In genomic region chr4:142082703-142083102, GRCm38 (mm10) we compare ENCODE assay signal across 13 mouse cellular contexts. TPM values are rescaled to one million over a fixed set of nuclear protein-coding genes. Genes with fewer than 3 reads are reported as not detected.
DNase-seq lines count a peak whose midpoint lies in the region; ATAC-seq and TF ChIP-seq lines count a peak whose summit lies in the region.
"Had no signal": no experiment of that assay in that cellular context is flagged by ENCODE, and none has a peak within 500 bp of the region (broad histone marks: within the 10 kb centered on the region; RNA-seq: fewer than 3 reads in every experiment).

No protein-coding gene starts in this region.

- TF ChIP-seq CTCF in gastrocnemius, adult 2 months (IDR thresholded peaks at IDR 0.05): no peak
- no peak for TF ChIP-seq CTCF in ES-Bruce4 (IDR thresholded peaks at IDR 0.05; ENCODE audit: low read depth, low read length)

- H3K27me3 ChIP-seq in kidney, embryonic 15.5 days: peaks cover 19% of the 10 kb centered on the region
- H3K27me3 ChIP-seq in ES-Bruce4 (ENCODE audit: control insufficient read depth, insufficient read depth, low read length, poor library complexity, severe bottlenecking): no peaks in the 10 kb centered on the region
- peaks cover 78% of the 10 kb centered on the region for H3K27me3 ChIP-seq in liver, embryonic 12.5 days (replicated peaks)

- peak overlapping the region; percentile 80 for H3K4me3 ChIP-seq in gastrocnemius, adult 2 months
- no peak overlapping the region for H3K4me3 ChIP-seq in kidney, embryonic 15.5 days (replicated peaks)
- no peak overlapping the region for H3K4me3 ChIP-seq in ES-Bruce4 (ENCODE audit: low read depth, low read length)
- H3K4me3 ChIP-seq in liver, embryonic 12.5 days: peak overlapping the region; percentile 57; the same call in 1 of the 2 replicates
- H3K4me3 ChIP-seq: myocyte had no signal

- no peaks in the 10 kb centered on the region for H3K9me3 ChIP-seq in kidney, embryonic 15.5 days (replicated peaks)
- H3K9me3 ChIP-seq in ES-Bruce4 (replicated peaks; ENCODE audit: control insufficient read depth, insufficient read depth, low read length, poor library complexity, severe bottlenecking): no peaks in the 10 kb centered on the region
- H3K9me3 ChIP-seq in liver, embryonic 12.5 days (replicated peaks): no peaks in the 10 kb centered on the region

- ATAC-seq in kidney, embryonic 15.5 days (replicated peaks; ENCODE audit: low FRiP score): no peak
- no peak for ATAC-seq in liver, embryonic 12.5 days
- no peak for ATAC-seq in frontal cortex, adult (ENCODE audit: low TSS enrichment)
- ATAC-seq: inflammation-experienced regulatory T-cells, adult 6 months had no signal

- DNase-seq in gastrocnemius, adult 2 months: no peak
- no peak for DNase-seq in gastrocnemius, postnatal 36 days
- DNase-seq in kidney, adult 8-10 months: no peak
- DNase-seq in thymus, postnatal 25 days: no peak
- DNase-seq: adrenal gland, postnatal 25 days; cerebellum, postnatal 10 days; retina, postnatal 1 day had no signal

- TF ChIP-seq EP300 in ES-Bruce4 (IDR thresholded peaks at IDR 0.05; ENCODE audit: insufficient read depth, low read depth, low read length): no peak

- H3K4me1 ChIP-seq in kidney, embryonic 15.5 days: peaks cover 60% of the 10 kb centered on the region
- H3K4me1 ChIP-seq in ES-Bruce4 (ENCODE audit: control insufficient read depth, insufficient read depth, low read length): peaks cover 6% of the 10 kb centered on the region
- H3K4me1 ChIP-seq in liver, embryonic 12.5 days: peaks cover 48% of the 10 kb centered on the region

- no peaks in the 10 kb centered on the region for H3K36me3 ChIP-seq in kidney, embryonic 15.5 days
- no peaks in the 10 kb centered on the region for H3K36me3 ChIP-seq in ES-Bruce4 (ENCODE audit: control insufficient read depth, insufficient read depth, low read length, poor library complexity, severe bottlenecking)
- H3K36me3 ChIP-seq in liver, embryonic 12.5 days: no peaks in the 10 kb centered on the region

- peak overlapping the region; percentile 97 for H3K4me2 ChIP-seq in kidney, embryonic 15.5 days
- H3K4me2 ChIP-seq in liver, embryonic 12.5 days: peak overlapping the region; percentile 73

- H3K9ac ChIP-seq in kidney, embryonic 15.5 days: no peak overlapping the region
- H3K9ac ChIP-seq in ES-Bruce4 (ENCODE audit: low read depth, poor library complexity, severe bottlenecking): 0 out of 2 replicates have a peak overlapping the region, but pooled peaks have one; percentile 77
- H3K9ac ChIP-seq in liver, embryonic 12.5 days: no peak overlapping the region

- no peak for TF ChIP-seq POLR2A in ES-Bruce4 (IDR thresholded peaks at IDR 0.05; ENCODE audit: insufficient read depth, low read length)

- 74% methylated on average over 4 of the region's 4 CpGs for WGBS in kidney, embryonic 15.5 days
- WGBS in liver, embryonic 12.5 days (ENCODE audit: insufficient replicate concordance): 56% methylated on average over 4 of the region's 4 CpGs

- H3K27ac ChIP-seq in gastrocnemius, adult 2 months: peak overlapping the region; percentile 73; the same call in 1 of the 2 replicates
- no peak overlapping the region for H3K27ac ChIP-seq in kidney, embryonic 15.5 days
- no peak overlapping the region for H3K27ac ChIP-seq in ES-Bruce4 (ENCODE audit: insufficient read depth, low read length)
- no peak overlapping the region for H3K27ac ChIP-seq in liver, embryonic 12.5 days

- intact Hi-C loops in gastrocnemius, adult 2 months (cut with DNase I): loop anchor here (2.0 to 5.0 kb wide), 3 partner anchors 16 to 75 kb away; no protein-coding TSS in a partner anchor
- intact Hi-C loops in gastrocnemius, postnatal 36 days (cut with DNase I): no loop called here

RNA-seq across cellular contexts. Expression of gene Tmem51, which starts 1.4 kb away (rescaled TPM):
- under 1 TPM; 0.66 to 0.75 TPM for total RNA-seq in gastrocnemius, adult 2 months (2021)
- total RNA-seq in gastrocnemius, postnatal 36 days (2021): 1 to 10 TPM; 1.1 to 1.2 TPM
- 29.1 and 29.5 TPM in 2 replicates for polyA plus RNA-seq in kidney, embryonic 15.5 days (2015; fragmentation: Nextera tagmentation; extraction: Ambion mirVana)
- polyA plus RNA-seq in ES-Bruce4 (2011; ENCODE audit: insufficient read depth, insufficient read length, low read depth, missing spikeins): 16.8 and 18.9 TPM in 2 replicates
- 14.0 and 15.5 TPM in 2 replicates for polyA plus RNA-seq in liver, embryonic 12.5 days (2016; fragmentation: Nextera tagmentation; extraction: Ambion mirVana)
- polyA plus RNA-seq: myocyte had no signal

Comparison
In these comparisons a context has a peak if more than half of its experiments do, and no peak if none do; other contexts are left out.
1. H3K4me3 ChIP-seq: peak in gastrocnemius, adult 2 months (single experiment) and liver, embryonic 12.5 days (single experiment); none in kidney, embryonic 15.5 days (single experiment) and ES-Bruce4 (single experiment).